Mouse (Mus musculus): ENCODE measurements around the gene Atf6b. TPM values are rescaled to one million over a fixed set of nuclear protein-coding genes. Genes with fewer than 3 reads are reported as not detected.

The Atf6b gene
- total and polyA plus RNA-seq, 3 experiments: 15.3 to 25.3 (median 18.4) TPM

- Histone ChIP-seq H3K4me3 (no peak overlapping the region), H3K36me3 (ENCODE audit: control insufficient read depth, insufficient read depth, low read length) (no peaks in the 10 kb centered on the region), H3K9ac (ENCODE audit: low read depth, low read length) (no peak overlapping the region), H3K79me2 (replicated peaks; ENCODE audit: control insufficient read depth, insufficient read depth, low read length) (no peaks in the 10 kb centered on the region; the same call in 1 of the 2 replicates), H3K27ac (no peak overlapping the region), H3K4me1 (ENCODE audit: control insufficient read depth, insufficient read depth, low read length) (peaks cover 20% of the 10 kb centered on the region), H3K27me3 (ENCODE audit: control insufficient read depth, insufficient read depth, low read length) (no peaks in the 10 kb centered on the region)
- TF ChIP-seq POLR2A (IDR thresholded peaks at IDR 0.05; ENCODE audit: insufficient read depth, low read depth, low read length) (no peak), CTCF (IDR thresholded peaks at IDR 0.05) (peak; percentile 69), EP300 (IDR thresholded peaks at IDR 0.05; ENCODE audit: insufficient read depth, low read depth, low read length) (no peak)
- intact Hi-C loops (cut with DNase I): no loop called here
- 57% methylated on average over 19 of the region's 19 CpGs for WGBS
- DNase-seq: peak; percentile 56 to 62
These were observed 4.7 kb downstream of the Atf6b start for GRCm38 (mm10) chr17:34651507-34652221.

GRCm38 (mm10) chr17:34652546-34652945, 5.6 kb downstream of the Atf6b start:
- 92% methylated on average over 10 of the region's 10 CpGs for WGBS
- no peak overlapping the region for H3K9ac ChIP-seq (ENCODE audit: low read depth, low read length)
- intact Hi-C loops (cut with DNase I): no loop called here
- DNase-seq: no peak
- H3K27ac ChIP-seq: no peak overlapping the region
- H3K27me3 ChIP-seq (ENCODE audit: control insufficient read depth, insufficient read depth, low read length): no peaks in the 10 kb centered on the region
- H3K36me3 ChIP-seq (ENCODE audit: control insufficient read depth, insufficient read depth, low read length): no peaks in the 10 kb centered on the region
- H3K79me2 ChIP-seq (replicated peaks; ENCODE audit: control insufficient read depth, insufficient read depth, low read length): no peaks in the 10 kb centered on the region; the same call in 1 of the 2 replicates
- no peak for TF ChIP-seq CTCF (IDR thresholded peaks at IDR 0.05)
- no peak for TF ChIP-seq POLR2A (IDR thresholded peaks at IDR 0.05; ENCODE audit: insufficient read depth, low read depth, low read length)
- TF ChIP-seq EP300 (IDR thresholded peaks at IDR 0.05; ENCODE audit: insufficient read depth, low read depth, low read length): no peak
- H3K4me1 ChIP-seq (ENCODE audit: control insufficient read depth, insufficient read depth, low read length): peaks cover 24% of the 10 kb centered on the region
- H3K4me3 ChIP-seq: no peak overlapping the region

GRCm38 (mm10) chr17:34652985-34653384, 6.0 kb downstream of the Atf6b start:
- Histone ChIP-seq H3K36me3 (ENCODE audit: control insufficient read depth, insufficient read depth, low read length) (no peaks in the 10 kb centered on the region), H3K4me3 (no peak overlapping the region), H3K9ac (ENCODE audit: low read depth, low read length) (no peak overlapping the region), H3K4me1 (ENCODE audit: control insufficient read depth, insufficient read depth, low read length) (peaks cover 23% of the 10 kb centered on the region), H3K79me2 (replicated peaks; ENCODE audit: control insufficient read depth, insufficient read depth, low read length) (no peaks in the 10 kb centered on the region), H3K27ac (no peak overlapping the region), H3K27me3 (ENCODE audit: control insufficient read depth, insufficient read depth, low read length) (no peaks in the 10 kb centered on the region)
- DNase-seq: no peak
- 91% methylated on average over 8 of the region's 8 CpGs for WGBS
- no peak for TF ChIP-seq CTCF (IDR thresholded peaks at IDR 0.05)
- no peak for TF ChIP-seq POLR2A (IDR thresholded peaks at IDR 0.05; ENCODE audit: insufficient read depth, low read depth, low read length)
- intact Hi-C loops (cut with DNase I): no loop called here

GRCm38 (mm10) chr17:34653746-34654285, 6.9 kb downstream of the Atf6b start:
- Histone ChIP-seq H3K27me3 (ENCODE audit: control insufficient read depth, insufficient read depth, low read length) (no peaks in the 10 kb centered on the region), H3K4me3 (no peak overlapping the region), H3K27ac (peak overlapping the region; percentile 83), H3K36me3 (ENCODE audit: control insufficient read depth, insufficient read depth, low read length) (no peaks in the 10 kb centered on the region), H3K79me2 (replicated peaks; ENCODE audit: control insufficient read depth, insufficient read depth, low read length) (no peaks in the 10 kb centered on the region), H3K4me1 (ENCODE audit: control insufficient read depth, insufficient read depth, low read length) (peaks cover 23% of the 10 kb centered on the region), H3K9ac (ENCODE audit: low read depth, low read length) (no peak overlapping the region)
- 68% methylated on average over 9 of the region's 9 CpGs for WGBS
- no peak for TF ChIP-seq EP300 (IDR thresholded peaks at IDR 0.05; ENCODE audit: insufficient read depth, low read depth, low read length)
- no peak for TF ChIP-seq POLR2A (IDR thresholded peaks at IDR 0.05; ENCODE audit: insufficient read depth, low read depth, low read length)
- TF ChIP-seq CTCF (IDR thresholded peaks at IDR 0.05): peak; percentile 93
- intact Hi-C loops (cut with DNase I): loop anchor here (1.0 to 2.0 kb wide), 2 partner anchors 27 to 59 kb away; no protein-coding TSS in a partner anchor
- DNase-seq: peak; percentile 61 to 76

- DNase-seq: peak in 1 of 2 experiments; percentile 54
- H3K4me3 ChIP-seq: no peak overlapping the region
- H3K79me2 ChIP-seq (replicated peaks; ENCODE audit: control insufficient read depth, insufficient read depth, low read length): no peaks in the 10 kb centered on the region
- intact Hi-C loops (cut with DNase I): loop anchor here (1.0 to 2.0 kb wide), 2 partner anchors 26 to 59 kb away; no protein-coding TSS in a partner anchor
- no peaks in the 10 kb centered on the region for H3K36me3 ChIP-seq (ENCODE audit: control insufficient read depth, insufficient read depth, low read length)
- peaks cover 26% of the 10 kb centered on the region for H3K4me1 ChIP-seq (ENCODE audit: control insufficient read depth, insufficient read depth, low read length)
- no peaks in the 10 kb centered on the region for H3K27me3 ChIP-seq (ENCODE audit: control insufficient read depth, insufficient read depth, low read length)
- no peak for TF ChIP-seq EP300 (IDR thresholded peaks at IDR 0.05; ENCODE audit: insufficient read depth, low read depth, low read length)
- TF ChIP-seq CTCF (IDR thresholded peaks at IDR 0.05): no peak
- TF ChIP-seq POLR2A (IDR thresholded peaks at IDR 0.05; ENCODE audit: insufficient read depth, low read depth, low read length): no peak
- WGBS: 76% methylated on average over 13 of the region's 13 CpGs
- H3K9ac ChIP-seq (ENCODE audit: low read depth, low read length): no peak overlapping the region
- H3K27ac ChIP-seq: peak overlapping the region; percentile 83
These were observed 7.4 kb downstream of the Atf6b start for GRCm38 (mm10) chr17:34654392-34654791.

- Histone ChIP-seq H3K4me3 (no peak overlapping the region), H3K36me3 (ENCODE audit: control insufficient read depth, insufficient read depth, low read length) (no peaks in the 10 kb centered on the region), H3K79me2 (replicated peaks; ENCODE audit: control insufficient read depth, insufficient read depth, low read length) (no peaks in the 10 kb centered on the region), H3K4me1 (ENCODE audit: control insufficient read depth, insufficient read depth, low read length) (peaks cover 26% of the 10 kb centered on the region), H3K9ac (ENCODE audit: low read depth, low read length) (peak overlapping the region; percentile 4; the same call in 1 of the 2 replicates), H3K27ac (peak overlapping the region; percentile 83), H3K27me3 (ENCODE audit: control insufficient read depth, insufficient read depth, low read length) (no peaks in the 10 kb centered on the region)
- DNase-seq: peak in 1 of 2 experiments; percentile 84
- WGBS: 34% methylated on average over 7 of the region's 7 CpGs
- TF ChIP-seq POLR2A (IDR thresholded peaks at IDR 0.05; ENCODE audit: insufficient read depth, low read depth, low read length) (no peak; the same call in none of the 2 replicates), EP300 (IDR thresholded peaks at IDR 0.05; ENCODE audit: insufficient read depth, low read depth, low read length) (no peak), CTCF (IDR thresholded peaks at IDR 0.05) (no peak)
- intact Hi-C loops (cut with DNase I): loop anchor here (2.0 to 5.0 kb wide), 2 partner anchors 26 to 37 kb away; no protein-coding TSS in a partner anchor
These were observed 8.2 kb downstream of the Atf6b start for GRCm38 (mm10) chr17:34655160-34655559.

Measured in heart, adult 2 months (tissue).